Mouse (Mus musculus) neural tube, embryonic 11.5 days (tissue): Measurements from ENCODE around the gene Olfr846. TPM values are rescaled to one million over a fixed set of nuclear protein-coding genes. Genes with fewer than 3 reads are reported as not detected.

Experiments used
- ATAC-seq: fragments of 200-750 bp; cut with Nextera tagmentation; 2 replicates; pipeline ENCODE4 v1.8.0; 2017; ENCODE audit warnings: moderate number of reproducible peaks, mild to moderate bottlenecking, moderate TSS enrichment, moderate library complexity; ENCODE audit not compliant: insufficient read depth, low FRiP score, low TSS enrichment
- DNase-seq: peaks from one replicate; pipeline ENCODE4 v3.0.0-alpha.2; 2015; ENCODE audit warnings: low spot score
- H3K27ac ChIP-seq: fragments of 300-500 bp; sonication (generic); 2 replicates; pipeline ENCODE4 v1.5.1; 2014; ENCODE audit warnings: low read depth, mild to moderate bottlenecking, low read length
- H3K27me3 ChIP-seq: fragments of 300-500 bp; sonication (generic); 2 replicates; pipeline ENCODE4 v1.6.1; 2014; ENCODE audit warnings: mild to moderate bottlenecking, low read length, mixed read lengths; ENCODE audit not compliant: control insufficient read depth, insufficient read depth
- H3K36me3 ChIP-seq: fragments of 300-500 bp; sonication (generic); 2 replicates; pipeline ENCODE4 v1.6.1; 2014; ENCODE audit warnings: mild to moderate bottlenecking, low read length, moderate library complexity, mixed read lengths; ENCODE audit not compliant: control insufficient read depth, insufficient read depth
- H3K4me1 ChIP-seq: fragments of 300-500 bp; sonication (generic); 2 replicates; pipeline ENCODE4 v1.6.1; 2014; ENCODE audit warnings: low read length, mixed read lengths; ENCODE audit not compliant: control insufficient read depth, insufficient read depth
- H3K4me2 ChIP-seq: fragments of 300-500 bp; sonication (generic); 2 replicates; pipeline ENCODE4 v1.6.1; 2014; ENCODE audit warnings: low read depth, mild to moderate bottlenecking, moderate library complexity
- H3K4me3 ChIP-seq: fragments of 300-500 bp; sonication (generic); 2 replicates; pipeline ENCODE4 v1.5.1; 2014; ENCODE audit warnings: low read depth, low read length
- H3K9ac ChIP-seq: fragments of 300-500 bp; sonication (generic); 2 replicates; pipeline ENCODE4 v1.6.1; 2014; ENCODE audit warnings: mild to moderate bottlenecking, low read length
- H3K9me3 ChIP-seq: fragments of 300-500 bp; sonication (generic); 2 replicates; pipeline ENCODE4 v1.6.1; 2016; ENCODE audit warnings: low read length; ENCODE audit not compliant: control insufficient read depth
- WGBS: fragments of 180-500 bp; shearing (Covaris S2); extraction: QIAGEN DNeasy Blood & Tissue Kit; methylation state at CpG from one replicate; pipeline ENCODE4 v1.1.7; 2014; 5-methylcytosine and 5-hydroxymethylcytosine counted together
- polyA plus RNA-seq: library from polyadenylated mRNA; unstranded; fragments of >200 nt; fragmentation: Nextera tagmentation; extraction: Ambion mirVana; gene quantifications from 2 replicates; pipeline ENCODE4 v1.2.1, GENCODE M21; 2014

The Olfr846 gene
- polyA plus RNA-seq = not detected in 2 replicates

DNA sequence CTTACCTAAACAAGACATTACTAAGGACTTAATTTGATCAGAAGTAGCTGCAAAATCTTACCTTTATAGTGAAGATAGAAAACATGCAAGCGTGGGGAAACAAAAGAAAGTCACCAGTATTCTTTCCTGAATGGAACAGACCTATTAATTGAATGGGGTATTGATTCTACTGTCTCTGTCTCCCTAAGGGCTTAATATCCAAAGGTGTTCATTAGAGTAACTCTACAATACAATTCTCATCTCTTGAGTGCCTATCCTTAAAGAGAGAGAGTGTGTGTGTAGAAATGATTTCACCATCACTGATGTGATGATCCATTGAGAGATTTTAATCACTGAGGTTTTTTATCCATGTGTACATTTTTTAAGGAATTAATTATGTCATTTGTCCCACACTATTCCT lies at the start of gene Olfr846:
Olfr846 (minus strand) TSS at position 101 of the 400 bp plus-strand sequence.
- ATAC-seq = no peak
- H3K27ac ChIP-seq = no peak within 1 kb of the TSS
- DNase-seq = no peak

DNA sequence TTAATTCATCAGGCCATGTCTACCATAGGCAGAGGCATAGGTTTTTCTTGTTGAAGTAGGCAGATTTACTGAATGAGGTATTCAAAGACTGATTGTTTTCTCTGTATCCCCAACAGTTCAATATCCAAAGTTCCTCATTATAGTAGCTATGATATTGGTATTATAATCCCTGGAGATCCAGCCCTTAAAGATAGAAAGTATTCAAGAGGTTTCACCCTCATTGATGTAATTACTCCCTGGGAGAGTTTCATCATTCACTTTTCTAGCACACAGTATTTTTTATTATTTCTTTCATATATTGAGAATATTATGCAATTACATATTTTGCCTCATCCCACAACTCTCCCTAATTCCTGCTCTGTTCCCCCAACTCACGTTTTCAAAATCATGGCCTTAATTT lies 14.8 kb upstream of the Olfr846 start, which contains the start of gene Olfr847:
Olfr847 (minus strand) TSS at position 101 of the 400 bp plus-strand sequence.
- H3K4me1 ChIP-seq = no peaks in the 10 kb centered on the region
- no peaks in the 10 kb centered on the region for H3K9me3 ChIP-seq
- ATAC-seq (no peak), DNase-seq (no peak)
- H3K27me3 ChIP-seq = no peaks in the 10 kb centered on the region
- 76% methylated on average over 1 of the region's 1 CpGs for WGBS
- H3K9ac ChIP-seq = no peak within 1 kb of the TSS
- H3K36me3 ChIP-seq = no peaks in the 10 kb centered on the region
- no peak within 1 kb of the TSS for H3K4me3 ChIP-seq
- H3K27ac ChIP-seq = no peak within 1 kb of the TSS
- no peak within 1 kb of the TSS for H3K4me2 ChIP-seq

More for the DNA sequence above, at the start of gene Olfr846:
- Histone ChIP-seq H3K36me3 (no peaks in the 10 kb centered on the region), H3K9ac (no peak within 1 kb of the TSS), H3K9me3 (no peaks in the 10 kb centered on the region; the same call in 1 of the 2 replicates), H3K4me3 (no peak within 1 kb of the TSS), H3K4me2 (no peak within 1 kb of the TSS), H3K27me3 (no peaks in the 10 kb centered on the region), H3K4me1 (no peaks in the 10 kb centered on the region)
- 53% methylated on average over 1 of the region's 1 CpGs for WGBS

DNA sequence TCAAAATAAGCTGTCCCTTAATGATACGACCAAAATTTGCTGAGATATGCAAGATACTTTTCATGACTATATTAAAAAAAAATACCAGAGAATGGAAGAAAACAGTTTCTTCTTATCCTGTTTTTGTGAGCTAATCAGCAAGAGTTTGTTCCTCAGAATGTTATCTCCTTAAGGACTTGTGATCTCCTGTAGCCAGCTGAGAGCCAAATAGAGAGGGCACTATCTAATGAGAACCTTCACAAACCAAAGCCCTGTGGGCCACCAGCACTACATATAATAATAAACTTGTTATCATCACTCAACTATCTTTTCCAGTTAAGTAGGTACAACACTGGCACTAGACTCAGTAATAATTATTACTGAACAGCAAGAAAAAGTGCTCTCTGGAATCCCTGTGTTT lies 27.6 kb downstream of the Olfr846 start, which contains the start of gene Olfr845:
Olfr845 (plus strand) TSS at position 301 of the 400 bp plus-strand sequence.
- H3K9ac ChIP-seq = no peak within 1 kb of the TSS
- no peak within 1 kb of the TSS for H3K4me3 ChIP-seq
- H3K27me3 ChIP-seq = no peaks in the 10 kb centered on the region
- H3K9me3 ChIP-seq = peaks cover 4% of the 10 kb centered on the region; the same call in 1 of the 2 replicates
- ATAC-seq (no peak), DNase-seq (no peak)
- no peak within 1 kb of the TSS for H3K4me2 ChIP-seq
- no peaks in the 10 kb centered on the region for H3K4me1 ChIP-seq
- no peak within 1 kb of the TSS for H3K27ac ChIP-seq
- 76% methylated on average over 1 of the region's 1 CpGs for WGBS
- no peaks in the 10 kb centered on the region for H3K36me3 ChIP-seq

DNA sequence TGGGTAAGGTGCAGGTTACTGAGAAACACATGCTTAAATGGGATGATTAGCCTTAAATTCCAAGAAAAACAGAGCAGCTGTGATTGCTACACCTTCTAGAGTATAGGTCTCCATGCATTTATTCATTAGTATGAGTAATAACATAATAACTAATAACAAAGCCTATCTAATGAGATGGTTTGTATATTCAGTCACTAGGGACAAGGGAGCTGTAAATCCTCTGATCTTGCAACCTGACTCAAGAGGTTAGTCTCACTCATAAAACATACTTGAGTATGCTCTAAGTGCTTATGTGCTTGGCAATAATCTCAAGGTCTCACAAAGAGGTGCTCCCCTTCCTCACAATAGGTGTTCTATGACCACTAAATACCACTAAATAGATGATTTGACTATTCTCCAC lies 47.8 kb downstream of the Olfr846 start, which contains the start of gene Olfr844:
Olfr844 (plus strand) TSS at position 301 of the 400 bp plus-strand sequence.
- no peak for DNase-seq
- no peak for ATAC-seq
- H3K4me3 ChIP-seq = no peak within 1 kb of the TSS
- H3K9ac ChIP-seq = no peak within 1 kb of the TSS
- no peaks in the 10 kb centered on the region for H3K4me1 ChIP-seq
- H3K27me3 ChIP-seq = no peaks in the 10 kb centered on the region
- no peak within 1 kb of the TSS for H3K4me2 ChIP-seq
- no peak within 1 kb of the TSS for H3K27ac ChIP-seq
- H3K36me3 ChIP-seq = no peaks in the 10 kb centered on the region
- no peaks in the 10 kb centered on the region for H3K9me3 ChIP-seq

Other genes with a start within 250 kb of the Olfr846 start
- not detected in 2 replicates for gene Olfr836, start 243.6 kb downstream of the Olfr846 start, polyA plus RNA-seq
- gene Olfr837, start 227.7 kb downstream of the Olfr846 start, polyA plus RNA-seq = not detected in 2 replicates
- gene Olfr839-ps1, start 186.7 kb downstream of the Olfr846 start, polyA plus RNA-seq = not detected in 2 replicates
- not detected in 2 replicates for gene Olfr843, start 112.0 kb downstream of the Olfr846 start, polyA plus RNA-seq
- gene Olfr844, start 47.7 kb downstream of the Olfr846 start, polyA plus RNA-seq = not detected in 2 replicates
- gene Olfr845, start 27.5 kb downstream of the Olfr846 start, polyA plus RNA-seq = not detected in 2 replicates
- not detected in 2 replicates for gene Olfr847, start 14.7 kb upstream of the Olfr846 start, polyA plus RNA-seq
- not detected in 2 replicates for gene Olfr849, start 76.3 kb upstream of the Olfr846 start, polyA plus RNA-seq
- gene Olfr850, start 114.2 kb upstream of the Olfr846 start, polyA plus RNA-seq = not detected in 2 replicates
- gene Olfr851, start 129.3 kb upstream of the Olfr846 start, polyA plus RNA-seq = not detected in 2 replicates
- gene Olfr853, start 177.1 kb upstream of the Olfr846 start, polyA plus RNA-seq = not detected in 2 replicates
- not detected in 2 replicates for gene Olfr854, start 203.4 kb upstream of the Olfr846 start, polyA plus RNA-seq
- not detected in 2 replicates for gene Olfr855, start 218.6 kb upstream of the Olfr846 start, polyA plus RNA-seq